Mouse (Mus musculus): ENCODE data around the gene Bpifb6.

GRCm38 (mm10) chr2:153851030-153851360, 49.2 kb upstream of the Bpifb6 start:
- no peak for TF ChIP-seq POLR2A (IDR thresholded peaks at IDR 0.05; ENCODE audit: low read depth, low read length)
- TF ChIP-seq CTCF (IDR thresholded peaks at IDR 0.05; ENCODE audit: extremely low read depth, insufficient read depth, insufficient read length, insufficient replicate concordance) = peak; percentile 25; the same call in 1 of the 2 replicates
